Mouse (Mus musculus) regulatory T cell (primary cell): ENCODE data around the gene Itga1.

Experiments used
- in situ Hi-C: fragments of 300-600 bp; cut with MboI, MseI; formaldehyde crosslinking; loops from one replicate; pipeline ENCODE4 v1.15.1; 2025; ENCODE audit warnings: high pct_unique_total_duplicates

Gene Itga1

GRCm38 (mm10) chr13:115101355-115102191, at the start of gene Itga1, which contains the start of gene Gm49395:
Gene Itga1 (minus strand): TSS chr13:115101964.
Gene Gm49395 (minus strand): TSS chr13:115101921.
- in situ Hi-C loops, result no loop called here

GRCm38 (mm10) chr13:115150602-115151001, 48.8 kb upstream of the Itga1 start:
- in situ Hi-C loops, result no loop called here

- in situ Hi-C loops, result no loop called here
Measured at GRCm38 (mm10) chr13:115149849-115150248, 48.1 kb upstream of the Itga1 start.

GRCm38 (mm10) chr13:115143575-115143974, 41.8 kb upstream of the Itga1 start:
- in situ Hi-C loops, result no loop called here

- in situ Hi-C loops, result no loop called here
Measured at GRCm38 (mm10) chr13:115142066-115142465, 40.3 kb upstream of the Itga1 start.

- in situ Hi-C loops, result no loop called here
Measured at GRCm38 (mm10) chr13:115138513-115138912, 36.7 kb upstream of the Itga1 start.

GRCm38 (mm10) chr13:115136761-115137160, 35.0 kb upstream of the Itga1 start:
- in situ Hi-C loops, result no loop called here

- in situ Hi-C loops, result no loop called here
Measured at GRCm38 (mm10) chr13:115132435-115132834, 30.7 kb upstream of the Itga1 start.

- in situ Hi-C loops, result no loop called here
Measured at GRCm38 (mm10) chr13:115131381-115131780, 29.6 kb upstream of the Itga1 start.

GRCm38 (mm10) chr13:115130035-115130434, 28.3 kb upstream of the Itga1 start:
- in situ Hi-C loops, result no loop called here

GRCm38 (mm10) chr13:115127826-115128225, 26.1 kb upstream of the Itga1 start:
- in situ Hi-C loops, result no loop called here

- in situ Hi-C loops, result no loop called here
Measured at GRCm38 (mm10) chr13:115126534-115126933, 24.8 kb upstream of the Itga1 start.

GRCm38 (mm10) chr13:115125130-115125529, 23.4 kb upstream of the Itga1 start:
- in situ Hi-C loops, result no loop called here

GRCm38 (mm10) chr13:115124521-115124920, 22.8 kb upstream of the Itga1 start:
- in situ Hi-C loops, result no loop called here

- in situ Hi-C loops, result no loop called here
Measured at GRCm38 (mm10) chr13:115118756-115119155, 17.0 kb upstream of the Itga1 start.

- in situ Hi-C loops, result no loop called here
Measured at GRCm38 (mm10) chr13:115118195-115118594, 16.4 kb upstream of the Itga1 start.

- in situ Hi-C loops, result no loop called here
Measured at GRCm38 (mm10) chr13:115116930-115117621, 15.3 kb upstream of the Itga1 start.

GRCm38 (mm10) chr13:115109628-115110027, 7.9 kb upstream of the Itga1 start:
- in situ Hi-C loops, result no loop called here

- in situ Hi-C loops, result no loop called here
Measured at GRCm38 (mm10) chr13:115107436-115107835, 5.7 kb upstream of the Itga1 start.

- in situ Hi-C loops, result no loop called here
Measured at GRCm38 (mm10) chr13:115106183-115106582, 4.4 kb upstream of the Itga1 start.

GRCm38 (mm10) chr13:115102754-115103153, 990 bp upstream of the Itga1 start:
- in situ Hi-C loops, result no loop called here

- in situ Hi-C loops, result no loop called here
Measured at GRCm38 (mm10) chr13:115100381-115101177, 1.2 kb downstream of the Itga1 start.
